Mouse (Mus musculus) lung, postnatal 0 days (tissue): ENCODE results near the gene 2810006K23Rik.

Source experiments
- CTCF ChIP-seq: IDR thresholded peaks from 2 replicates; pipeline ENCODE4 v1.5.1; 2016; ENCODE audit warnings: antibody characterized with exemption, mild to moderate bottlenecking
- EP300 ChIP-seq: IDR thresholded peaks from 2 replicates; pipeline ENCODE4 v1.6.1; 2016; ENCODE audit warnings: antibody characterized with exemption, mild to moderate bottlenecking, control low read depth

GRCm38 (mm10) chr5:124359641-124360040 is 31.8 kb downstream of the 2810006K23Rik start:
- TF ChIP-seq CTCF = peak; percentile 62
- no peak for TF ChIP-seq EP300
